Mouse (Mus musculus) layer of hippocampus, postnatal 14 days (tissue): ENCODE measurements around the gene Ei24. TPM values are rescaled to one million over a fixed set of nuclear protein-coding genes. Genes with fewer than 3 reads are reported as not detected.

ENCODE experiments used
- DNase-seq, 2 experiments: peaks; one replicate each; pipeline ENCODE4 v3.0.0; 2021 to 2022; ENCODE audit warnings: low spot score in 2 of 2, mixed read lengths in 1 of 2
- total RNA-seq, 2 experiments: library from RNA; stranded (reverse); gene quantifications; 2 replicates each; pipeline ENCODE4 v1.2.3; 2021

Ei24 gene
- total RNA-seq, 2 experiments from 2014 or later = 109 to 115 TPM

GRCm38 (mm10) chr9:36795556-36795955 lies 1.6 kb downstream of the Ei24 start:
- no peak for DNase-seq

- no peak for DNase-seq
Observed at GRCm38 (mm10) chr9:36794487-36794886, 2.7 kb downstream of the Ei24 start.

GRCm38 (mm10) chr9:36792191-36792590 lies 5.0 kb downstream of the Ei24 start:
- no peak for DNase-seq

GRCm38 (mm10) chr9:36783921-36784320 lies 13.3 kb downstream of the Ei24 start:
- no peak for DNase-seq

GRCm38 (mm10) chr9:36769048-36769413 lies 28.2 kb downstream of the Ei24 start:
- DNase-seq = no peak

GRCm38 (mm10) chr9:36768156-36769047 lies 28.8 kb downstream of the Ei24 start:
- no peak for DNase-seq

- DNase-seq = peak; percentile 99 to 100
Observed at GRCm38 (mm10) chr9:36767203-36768143, 29.7 kb downstream of the Ei24 start, which contains the start of gene Stt3a. Stt3a (minus strand) TSS chr9:36767679.

- DNase-seq = no peak
Observed at GRCm38 (mm10) chr9:36764378-36764777, 32.8 kb downstream of the Ei24 start.

Other genes with a start within 250 kb of the Ei24 start
- gene Gm17689, start 214.8 kb downstream of the Ei24 start, total RNA-seq = not detected
- gene A630095E13Rik, start 154.0 kb downstream of the Ei24 start, total RNA-seq = not detected
- not detected for gene Acrv1, start 104.2 kb downstream of the Ei24 start, total RNA-seq
- gene Chek1, start 70.3 kb downstream of the Ei24 start, total RNA-seq = 1 to 10 TPM; 3.2 to 3.3 TPM
- 10 to 100 TPM; 67.3 to 77.3 TPM for gene Stt3a, start 29.7 kb downstream of the Ei24 start, total RNA-seq
- 100 to 1,000 TPM; 304 to 313 TPM for gene Fez1, start 24.5 kb upstream of the Ei24 start, total RNA-seq